Mouse (Mus musculus) MEL (cell line): ENCODE results near the gene Ran. TPM values are rescaled to one million over a fixed set of nuclear protein-coding genes. Genes with fewer than 3 reads are reported as not detected.

Experiments
- DNase-seq: peaks from one replicate; pipeline ENCODE4 v3.0.0; 2011; ENCODE audit warnings: low read depth, low spot score
- H3K27ac ChIP-seq: 2 replicates; pipeline ENCODE4 v1.5.1; 2012; ENCODE audit warnings: low read depth, mild to moderate bottlenecking, control low read depth, low read length, moderate library complexity; ENCODE audit not compliant: control insufficient read depth
- H3K27me3 ChIP-seq, 2 experiments: fragments of 150-350 bp in 1 of 2; sonication (generic) in 1 of 2; 2 replicates each; pipeline ENCODE4 v1.6.1; 2012; ENCODE audit warnings: low read length in 2 of 2, mild to moderate bottlenecking in 2 of 2, improper control_type of control experiment in 1 of 2, moderate library complexity in 1 of 2; ENCODE audit not compliant: insufficient read depth in 2 of 2, control insufficient read depth in 1 of 2
- H3K36me3 ChIP-seq, 2 experiments: 2 replicates each; pipeline ENCODE4 v1.6.1; 2012 to 2014; ENCODE audit warnings: low read length in 2 of 2, improper control_type of control experiment in 1 of 2, inconsistent platforms in 1 of 2, mild to moderate bottlenecking in 1 of 2; ENCODE audit not compliant: insufficient read depth in 2 of 2, control insufficient read depth in 1 of 2
- H3K4me1 ChIP-seq, 2 experiments: fragments of 150-350 bp in 1 of 2; sonication (generic) in 1 of 2; 2 replicates each; pipeline ENCODE4 v1.6.1; 2012; ENCODE audit warnings: low read length in 2 of 2, improper control_type of control experiment in 1 of 2, mild to moderate bottlenecking in 1 of 2; ENCODE audit not compliant: insufficient read depth in 2 of 2, control insufficient read depth in 1 of 2
- H3K4me3 ChIP-seq, 2 experiments: fragments of 150-350 bp in 1 of 2; sonication (generic) in 1 of 2; 2 replicates each; pipeline ENCODE4 v1.5.1; 2012; ENCODE audit warnings: low read depth in 2 of 2, low read length in 2 of 2, mild to moderate bottlenecking in 2 of 2, moderate library complexity in 2 of 2, control low read depth in 1 of 2, improper control_type of control experiment in 1 of 2; ENCODE audit not compliant: control insufficient read depth in 1 of 2, insufficient read depth in 1 of 2
- H3K79me2 ChIP-seq: 2 replicates; pipeline ENCODE4 v1.6.1; 2012; ENCODE audit warnings: mild to moderate bottlenecking, low read length, moderate library complexity; ENCODE audit not compliant: control insufficient read depth, poor library complexity, insufficient read depth
- H3K9ac ChIP-seq: 2 replicates; pipeline ENCODE4 v1.6.1; 2012; ENCODE audit warnings: low read depth, mild to moderate bottlenecking, control low read depth, low read length, moderate library complexity; ENCODE audit not compliant: control insufficient read depth, poor library complexity, severe bottlenecking
- H3K9me3 ChIP-seq: fragments of 150-350 bp; sonication (generic); replicated peaks from 2 replicates; pipeline ENCODE4 v1.6.1; 2012; ENCODE audit warnings: mild to moderate bottlenecking, low read length, improper control_type of control experiment, moderate library complexity; ENCODE audit not compliant: insufficient read depth
- CHD1 ChIP-seq: IDR thresholded peaks from 2 replicates; pipeline ENCODE4 v1.6.1; 2012; ENCODE audit warnings: low read depth, mild to moderate bottlenecking, inconsistent platforms, low read length, improper control_type of control experiment
- CHD2 ChIP-seq: IDR thresholded peaks from 2 replicates; pipeline ENCODE4 v1.6.1; 2011; ENCODE audit warnings: low read length, improper control_type of control experiment
- CTCF ChIP-seq, 3 experiments: IDR thresholded peaks in 2 of 3; conservative IDR thresholded peaks in 1 of 3; 2 replicates each; pipeline ENCODE4 v1.5.1; 2011 to 2012; ENCODE audit warnings: low read length in 3 of 3, low read depth in 2 of 3, mild to moderate bottlenecking in 2 of 3, improper control_type of control experiment in 1 of 3, inconsistent platforms in 1 of 3, mixed read lengths in 1 of 3, moderate library complexity in 1 of 3; ENCODE audit not compliant: control insufficient read depth in 1 of 3, insufficient read depth in 1 of 3, poor library complexity in 1 of 3, severe bottlenecking in 1 of 3
- E2F4 ChIP-seq: IDR thresholded peaks from 2 replicates; pipeline ENCODE4 v1.6.1; 2011; ENCODE audit warnings: low read depth, low read length, improper control_type of control experiment, borderline replicate concordance
- HCFC1 ChIP-seq: IDR thresholded peaks from 2 replicates; pipeline ENCODE4 v1.6.1; 2012; ENCODE audit warnings: low read depth, mild to moderate bottlenecking, inconsistent platforms, low read length, improper control_type of control experiment, moderate library complexity
- MAZ ChIP-seq: IDR thresholded peaks from 2 replicates; pipeline ENCODE4 v1.6.1; 2012; ENCODE audit warnings: low read depth, mild to moderate bottlenecking, inconsistent platforms, low read length, improper control_type of control experiment
- MXI1 ChIP-seq: IDR thresholded peaks from 2 replicates; pipeline ENCODE4 v1.6.1; 2011; ENCODE audit warnings: mild to moderate bottlenecking, low read depth, low read length, improper control_type of control experiment
- POLR2AphosphoS2 ChIP-seq: IDR thresholded peaks from 2 replicates; pipeline ENCODE4 v1.6.1; 2011; ENCODE audit warnings: low read length, improper control_type of control experiment
- RAD21 ChIP-seq: IDR thresholded peaks from 2 replicates; pipeline ENCODE4 v1.6.1; 2011; ENCODE audit warnings: mild to moderate bottlenecking, low read depth, low read length, improper control_type of control experiment
- RCOR1 ChIP-seq: IDR thresholded peaks from 2 replicates; pipeline ENCODE4 v1.6.1; 2012; ENCODE audit warnings: low read depth, mild to moderate bottlenecking, inconsistent platforms, low read length, improper control_type of control experiment
- UBTF ChIP-seq: IDR thresholded peaks from 2 replicates; pipeline ENCODE4 v1.6.1; 2012; ENCODE audit warnings: low read depth, mild to moderate bottlenecking, inconsistent platforms, low read length, improper control_type of control experiment, moderate library complexity, borderline replicate concordance; ENCODE audit not compliant: insufficient read depth
- USF2 ChIP-seq, 2 experiments: IDR thresholded peaks; 2 replicates each; pipeline ENCODE4 v1.6.1; 2011 to 2012; ENCODE audit warnings: improper control_type of control experiment in 2 of 2, low read length in 2 of 2, borderline replicate concordance in 1 of 2, inconsistent platforms in 1 of 2, low read depth in 1 of 2, mild to moderate bottlenecking in 1 of 2; ENCODE audit not compliant: insufficient read depth in 1 of 2
- polyA plus RNA-seq, 2 experiments: library from polyadenylated mRNA; stranded (reverse) in 1 of 2; unstranded in 1 of 2; fragments of >175 nt in 1 of 2; fragments of >200 nt in 1 of 2; gene quantifications; 2 replicates each; pipeline versions ENCODE4 v1.2.1 to v1.2.4; 2012; ENCODE audit warnings: low replicate concordance in 2 of 2, low read depth in 1 of 2; ENCODE audit not compliant: insufficient read length in 2 of 2, insufficient read depth in 1 of 2, missing spikeins in 1 of 2
- total RNA-seq: library from RNA; depleted of rRNA; stranded (reverse); fragments of 300-350 nt; gene quantifications from 2 replicates; pipeline ENCODE4 v1.2.3, GENCODE M21; 2012

Gene Ran
- total and polyA plus RNA-seq, 3 experiments = 91.6 to 2,479 (median 950) TPM

DNA sequence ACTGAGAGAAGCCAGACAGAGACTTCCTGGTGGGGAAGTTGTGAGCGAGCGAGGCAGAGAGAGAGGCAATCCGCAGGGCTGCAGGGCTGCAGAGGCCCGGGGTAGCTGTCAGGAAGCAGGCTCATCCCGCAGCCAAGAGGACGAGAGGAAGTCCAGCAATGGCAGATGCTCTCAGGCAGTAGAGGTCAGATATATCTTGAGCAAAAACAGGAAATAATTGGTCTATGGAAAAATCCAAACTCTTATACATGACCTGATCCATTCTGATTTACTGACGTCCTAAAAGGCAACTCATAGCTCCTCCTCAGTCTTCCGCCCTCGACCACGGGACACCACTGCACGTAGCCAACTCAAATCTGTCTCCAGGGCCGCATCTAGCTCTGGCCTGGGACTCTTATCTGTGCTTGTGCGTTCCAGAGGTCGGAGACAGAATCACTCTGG is 17.3 kb upstream of the Ran start:
- Histone ChIP-seq H3K27me3 (no peaks in the 10 kb centered on the region), H3K9ac (peak overlapping the region; percentile 23), H3K9me3 (no peaks in the 10 kb centered on the region), H3K27ac (peak overlapping the region; percentile 50), H3K36me3 (peaks cover 5 to 54% of the 10 kb centered on the region in 2 experiments; a peak in 3 of 4 replicates), H3K4me1 (peaks cover 9 to 58% of the 10 kb centered on the region in 2 experiments), H3K79me2 (peaks cover 52% of the 10 kb centered on the region), H3K4me3 (peak overlapping the region in 1 of 2 experiments; percentile 6; a peak in 1 of 4 replicates)
- TF ChIP-seq HCFC1 (no peak), UBTF (0 out of 2 replicates have a peak, but pooled peaks have one; percentile 28)
- peak; percentile 55 for DNase-seq

DNA sequence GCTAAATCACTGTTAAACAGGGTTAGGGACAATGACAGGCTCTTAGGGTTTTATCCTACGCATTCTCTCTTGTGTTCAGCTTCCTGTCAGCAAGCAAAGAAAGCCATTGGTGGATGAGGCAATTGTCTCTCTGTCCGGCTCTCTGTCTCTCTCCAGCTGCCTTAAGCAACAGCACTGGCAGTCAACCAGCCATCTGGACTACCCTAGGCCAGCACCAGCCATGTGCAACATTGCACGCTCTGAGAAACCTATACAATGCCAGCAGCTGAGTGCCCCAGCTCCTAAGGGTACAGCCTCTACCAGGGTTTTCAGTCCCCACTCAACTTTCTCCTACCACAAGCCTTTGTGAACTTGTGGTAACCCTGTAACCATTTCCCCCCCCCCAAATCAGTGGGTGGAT is 14.5 kb upstream of the Ran start:
- no peak overlapping the region for H3K4me3 ChIP-seq
- H3K79me2 ChIP-seq = peaks cover 56% of the 10 kb centered on the region
- H3K9ac ChIP-seq = no peak overlapping the region; the same call in 1 of the 2 replicates
- TF ChIP-seq POLR2AphosphoS2 = no peak
- TF ChIP-seq RCOR1 = no peak
- TF ChIP-seq RAD21 = no peak
- TF ChIP-seq USF2 (IDR thresholded peaks at IDR 0.05; ENCODE audit: borderline replicate concordance in 1 of 2, insufficient read depth in 1 of 2, low read depth in 1 of 2, low read length in 2 of 2) = no peak
- TF ChIP-seq E2F4 = no peak
- no peak for TF ChIP-seq MAZ
- TF ChIP-seq CHD2 = no peak
- no peaks in the 10 kb centered on the region for H3K27me3 ChIP-seq
- peaks cover 17 to 70% of the 10 kb centered on the region in 2 experiments for H3K4me1 ChIP-seq
- H3K36me3 ChIP-seq = peaks cover 3 to 59% of the 10 kb centered on the region in 2 experiments; a peak in 3 of 4 replicates
- DNase-seq = no peak
- H3K9me3 ChIP-seq = no peaks in the 10 kb centered on the region
- H3K27ac ChIP-seq = no peak overlapping the region

DNA sequence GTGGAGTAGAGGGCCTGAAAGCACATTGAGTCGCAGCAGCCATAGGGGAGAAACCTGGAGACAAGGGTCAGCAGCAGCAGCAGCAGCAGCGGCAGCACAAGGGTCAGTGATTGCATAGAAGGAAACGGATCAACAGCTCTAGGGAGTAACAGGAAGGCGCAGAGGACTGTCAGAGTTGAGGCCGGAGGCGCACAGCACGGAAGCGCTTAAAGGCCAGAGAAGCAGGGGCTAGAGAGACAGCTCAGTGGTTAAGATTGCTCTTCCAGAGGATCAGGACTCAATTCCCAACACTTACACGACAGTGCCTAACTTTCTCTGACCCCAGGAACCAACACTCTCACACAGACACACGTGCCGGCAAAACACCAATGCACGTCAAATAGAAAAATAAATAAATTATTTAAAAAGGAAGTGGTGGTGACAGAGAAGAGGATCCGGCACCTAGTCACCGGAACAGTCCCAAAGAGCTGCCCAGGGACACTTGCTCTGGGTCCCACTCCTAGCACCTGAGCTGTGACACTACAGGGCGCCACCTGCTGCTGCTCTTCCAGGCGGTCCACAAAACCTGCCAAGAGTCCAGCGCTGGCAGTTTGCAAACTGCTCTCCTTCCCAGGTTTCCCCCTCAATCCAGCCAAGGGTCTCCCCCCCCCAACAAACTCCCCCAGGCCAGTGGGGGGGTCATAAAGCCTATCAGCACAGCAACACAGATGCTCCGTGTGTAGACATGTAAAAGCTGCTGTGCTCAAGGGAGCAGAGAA is 13.7 kb upstream of the Ran start:
- Histone ChIP-seq H3K27ac (peak overlapping the region; percentile 95), H3K4me1 (peaks cover 12 to 65% of the 10 kb centered on the region in 2 experiments)
- peak; percentile 49 for DNase-seq

More for the DNA sequence above, 13.7 kb upstream of the Ran start:
- Histone ChIP-seq H3K27me3 (no peaks in the 10 kb centered on the region), H3K9ac (peak overlapping the region; percentile 77), H3K4me3 (peak overlapping the region; percentile 52 to 95), H3K36me3 (peaks cover 2 to 55% of the 10 kb centered on the region in 2 experiments; a peak in 3 of 4 replicates), H3K79me2 (peaks cover 54% of the 10 kb centered on the region), H3K9me3 (no peaks in the 10 kb centered on the region)
- no peak for TF ChIP-seq CHD1
- TF ChIP-seq MXI1 = peak; percentile 22; the same call in 1 of the 2 replicates
- peak in 2 of 3 experiments; percentile 41 to 63; a peak in 4 of 6 replicates for TF ChIP-seq CTCF (IDR thresholded peaks at IDR 0.05 in 2 of 3, conservative IDR thresholded peaks at IDR 0.05 in 1 of 3; ENCODE audit: control insufficient read depth in 1 of 3, insufficient read depth in 1 of 3, low read depth in 2 of 3, low read length in 3 of 3, poor library complexity in 1 of 3, severe bottlenecking in 1 of 3)
